Mouse (Mus musculus) C2C12 (cell line): Measurements from ENCODE around the gene Lrmda. TPM values are rescaled to one million over a fixed set of nuclear protein-coding genes. Genes with fewer than 3 reads are reported as not detected.

ENCODE experiments used
- H3K27me3 ChIP-seq: one replicate; pipeline ENCODE4 v1.6.1; 2011; ENCODE audit not compliant: control insufficient read depth, insufficient read depth, insufficient read length
- H3K36me3 ChIP-seq: one replicate; pipeline ENCODE4 v1.6.1; 2011; ENCODE audit not compliant: control insufficient read depth, insufficient read depth
- H3K4me3 ChIP-seq: one replicate; pipeline ENCODE4 v1.5.1; 2011; ENCODE audit warnings: mild to moderate bottlenecking, control low read depth; ENCODE audit not compliant: poor library complexity, insufficient read depth, severe bottlenecking
- H3K79me2 ChIP-seq: one replicate; pipeline ENCODE4 v1.6.1; 2011; ENCODE audit not compliant: control insufficient read depth, insufficient read depth
- H3K79me3 ChIP-seq: one replicate; pipeline ENCODE4 v1.6.1; 2011; ENCODE audit warnings: low read depth, control low read depth
- H3ac ChIP-seq: one replicate; pipeline ENCODE3; 2011; ENCODE audit warnings: low read depth; ENCODE audit not compliant: control insufficient read depth, insufficient read length
- CEBPB ChIP-seq: IDR thresholded peaks from one replicate; pipeline ENCODE4 v1.6.1; 2011; ENCODE audit warnings: low read depth, mild to moderate bottlenecking, control low read depth, moderate library complexity
- CTCF ChIP-seq: IDR thresholded peaks from one replicate; pipeline ENCODE4 v1.5.1; 2011; ENCODE audit not compliant: control insufficient read depth, insufficient read depth, insufficient read length
- FOSL1 ChIP-seq: IDR thresholded peaks from one replicate; pipeline ENCODE4 v1.8.0; 2011; ENCODE audit warnings: mild to moderate bottlenecking, low read length; ENCODE audit not compliant: poor library complexity, insufficient read depth, severe bottlenecking
- MAX ChIP-seq: IDR thresholded peaks from one replicate; pipeline ENCODE4 v1.6.1; 2011; ENCODE audit warnings: mild to moderate bottlenecking, control low read depth
- MYOD1 ChIP-seq: IDR thresholded peaks from one replicate; pipeline ENCODE4 v1.6.1; 2011; ENCODE audit warnings: low read depth; ENCODE audit not compliant: control insufficient read depth, insufficient read length
- MYOG ChIP-seq: IDR thresholded peaks from one replicate; pipeline ENCODE4 v1.6.1; 2011; ENCODE audit not compliant: control insufficient read depth, insufficient read length; ENCODE audit errors: extremely low read depth
- USF1 ChIP-seq: IDR thresholded peaks from one replicate; pipeline ENCODE4 v1.6.1; 2011; ENCODE audit warnings: low read depth, mild to moderate bottlenecking, control low read depth, moderate library complexity
- polyA plus RNA-seq: library from polyadenylated mRNA; unstranded; fragments of >200 nt; fragmentation: generic; extraction: Trizol; gene quantifications from one replicate; pipeline ENCODE4 v1.2.1, GENCODE M21; 2012; ENCODE audit warnings: missing spikeins

Gene Lrmda
- polyA plus RNA-seq, 1 experiment = not detected

- H3K79me3 ChIP-seq = no peaks in the 10 kb centered on the region
- no peak overlapping the region for H3ac ChIP-seq
- H3K36me3 ChIP-seq = no peaks in the 10 kb centered on the region
- H3K4me3 ChIP-seq = no peak overlapping the region
- TF ChIP-seq MYOD1 (no peak), FOSL1 (no peak), CTCF (no peak), CEBPB (no peak), MYOG (no peak), USF1 (no peak), MAX (no peak)
- H3K27me3 ChIP-seq = peaks cover 4% of the 10 kb centered on the region
- no peaks in the 10 kb centered on the region for H3K79me2 ChIP-seq
Observed at GRCm38 (mm10) chr14:22147341-22148024, 128.0 kb downstream of the Lrmda start.

- Histone ChIP-seq H3ac (no peak overlapping the region), H3K4me3 (no peak overlapping the region), H3K79me3 (no peaks in the 10 kb centered on the region), H3K27me3 (peaks cover 10% of the 10 kb centered on the region), H3K36me3 (no peaks in the 10 kb centered on the region), H3K79me2 (no peaks in the 10 kb centered on the region)
- TF ChIP-seq MYOG (no peak), MAX (no peak), USF1 (no peak), MYOD1 (no peak), CEBPB (no peak), FOSL1 (no peak), CTCF (no peak)
Observed at GRCm38 (mm10) chr14:22152701-22153100, 133.2 kb downstream of the Lrmda start.

GRCm38 (mm10) chr14:22154096-22154495 is 134.6 kb downstream of the Lrmda start:
- Histone ChIP-seq H3K27me3 (peaks cover 10% of the 10 kb centered on the region), H3K4me3 (no peak overlapping the region), H3K36me3 (no peaks in the 10 kb centered on the region), H3K79me3 (no peaks in the 10 kb centered on the region), H3ac (no peak overlapping the region), H3K79me2 (no peaks in the 10 kb centered on the region)
- TF ChIP-seq MYOD1 (no peak), USF1 (no peak), CTCF (no peak), MYOG (no peak), CEBPB (no peak), MAX (no peak), FOSL1 (no peak)

GRCm38 (mm10) chr14:22155034-22155433 is 135.5 kb downstream of the Lrmda start:
- H3K27me3 ChIP-seq = peaks cover 10% of the 10 kb centered on the region

GRCm38 (mm10) chr14:22155512-22156026 is 136.1 kb downstream of the Lrmda start:
- Histone ChIP-seq H3K36me3 (no peaks in the 10 kb centered on the region), H3K4me3 (no peak overlapping the region), H3K27me3 (peaks cover 10% of the 10 kb centered on the region), H3K79me3 (no peaks in the 10 kb centered on the region), H3ac (no peak overlapping the region), H3K79me2 (no peaks in the 10 kb centered on the region)
- no peak for TF ChIP-seq MYOG
- no peak for TF ChIP-seq FOSL1
- TF ChIP-seq CEBPB = no peak

More at GRCm38 (mm10) chr14:22155034-22155433, 135.5 kb downstream of the Lrmda start:
- H3K4me3 ChIP-seq = no peak overlapping the region
- H3ac ChIP-seq = no peak overlapping the region
- no peaks in the 10 kb centered on the region for H3K36me3 ChIP-seq
- TF ChIP-seq CEBPB (no peak), USF1 (no peak), MYOD1 (no peak), FOSL1 (no peak), MAX (no peak), CTCF (no peak), MYOG (no peak)
- H3K79me3 ChIP-seq = no peaks in the 10 kb centered on the region
- no peaks in the 10 kb centered on the region for H3K79me2 ChIP-seq

- no peaks in the 10 kb centered on the region for H3K79me2 ChIP-seq
- no peaks in the 10 kb centered on the region for H3K36me3 ChIP-seq
- TF ChIP-seq USF1 (no peak), FOSL1 (no peak), CEBPB (no peak), MYOG (no peak), MYOD1 (no peak), MAX (no peak), CTCF (no peak)
- H3ac ChIP-seq = no peak overlapping the region
- no peaks in the 10 kb centered on the region for H3K79me3 ChIP-seq
- H3K27me3 ChIP-seq = peaks cover 10% of the 10 kb centered on the region
- no peak overlapping the region for H3K4me3 ChIP-seq
Observed at GRCm38 (mm10) chr14:22156991-22157390, 137.5 kb downstream of the Lrmda start.
